8 mouse cellular contexts compared by ENCODE assay signal in genomic region chr16:17069511-17070443, GRCm38 (mm10). TPM values are rescaled to one million over a fixed set of nuclear protein-coding genes. Genes with fewer than 3 reads are reported as not detected.
DNase-seq lines count a peak whose midpoint lies in the region; ATAC-seq and TF ChIP-seq lines count a peak whose summit lies in the region.

Gene Ypel1 (plus strand): TSS chr16:17069696.

- H3K9me3 ChIP-seq in embryonic facial prominence, embryonic 12.5 days, result no peaks in the 10 kb centered on the region
- H3K9me3 ChIP-seq in limb, embryonic 15.5 days, result no peaks in the 10 kb centered on the region
- H3K9me3 ChIP-seq in midbrain, postnatal 0 days (ENCODE audit: low read length), result no peaks in the 10 kb centered on the region

- peak within 1 kb of the TSS; percentile 68 for H3K4me2 ChIP-seq in embryonic facial prominence, embryonic 12.5 days (replicated peaks)
- H3K4me2 ChIP-seq in limb, embryonic 15.5 days, result peak within 1 kb of the TSS; percentile 88
- peak within 1 kb of the TSS; percentile 77 for H3K4me2 ChIP-seq in midbrain, postnatal 0 days (ENCODE audit: low read depth, low read length, poor library complexity, severe bottlenecking)

- H3K27me3 ChIP-seq in embryonic facial prominence, embryonic 12.5 days, result no peaks in the 10 kb centered on the region
- H3K27me3 ChIP-seq in limb, embryonic 15.5 days, result no peaks in the 10 kb centered on the region
- H3K27me3 ChIP-seq in midbrain, postnatal 0 days (ENCODE audit: insufficient read depth, low read length), result no peaks in the 10 kb centered on the region

- peak; percentile 67 for DNase-seq in 3T3-L1 (ENCODE audit: low read depth, low spot score)
- DNase-seq in adrenal gland, postnatal 25 days, result peak; percentile 95
- DNase-seq in heart, adult 8-10 months (ENCODE audit: low spot score), result peak; percentile 79
- DNase-seq in kidney, adult 8-10 months, result peak; percentile 75 to 85
- DNase-seq in midbrain, postnatal 0 days (ENCODE audit: low spot score), result peak; percentile 88
- peak; percentile 55 to 62 for DNase-seq in spleen, postnatal 14 days (ENCODE audit: low spot score in 2 of 2)

- H3K4me1 ChIP-seq in embryonic facial prominence, embryonic 12.5 days, result peaks cover 10% of the 10 kb centered on the region
- peaks cover 10% of the 10 kb centered on the region for H3K4me1 ChIP-seq in limb, embryonic 15.5 days
- H3K4me1 ChIP-seq in midbrain, postnatal 0 days (ENCODE audit: insufficient read depth, low read length), result no peaks in the 10 kb centered on the region

- H3K4me3 ChIP-seq in embryonic facial prominence, embryonic 12.5 days, result peak within 1 kb of the TSS; percentile 73
- peak within 1 kb of the TSS; percentile 80 for H3K4me3 ChIP-seq in limb, embryonic 15.5 days
- H3K4me3 ChIP-seq in midbrain, postnatal 0 days (ENCODE audit: low read depth, low read length), result peak within 1 kb of the TSS; percentile 89

- WGBS in embryonic facial prominence, embryonic 12.5 days, result under 1% methylated on average over 76 of the region's 76 CpGs
- WGBS in limb, embryonic 15.5 days, result under 1% methylated on average over 76 of the region's 76 CpGs
- under 1% methylated on average over 64 of the region's 76 CpGs for WGBS in midbrain, postnatal 0 days

- peak; percentile 94 for ATAC-seq in embryonic facial prominence, embryonic 12.5 days (ENCODE audit: insufficient number of reproducible peaks, insufficient read depth, low FRiP score, low TSS enrichment)
- peak; percentile 91 for ATAC-seq in limb, embryonic 15.5 days (ENCODE audit: insufficient number of reproducible peaks, low FRiP score, low TSS enrichment, low read depth)
- ATAC-seq in midbrain, postnatal 0 days (ENCODE audit: low FRiP score), result peak; percentile 92

- H3K9ac ChIP-seq in embryonic facial prominence, embryonic 12.5 days, result peak within 1 kb of the TSS; percentile 81
- H3K9ac ChIP-seq in limb, embryonic 15.5 days, result peak within 1 kb of the TSS; percentile 69
- H3K9ac ChIP-seq in midbrain, postnatal 0 days (replicated peaks; ENCODE audit: low read length, poor library complexity, severe bottlenecking), result peak within 1 kb of the TSS; percentile 85

- H3K27ac ChIP-seq in embryonic facial prominence, embryonic 12.5 days, result peak within 1 kb of the TSS; percentile 85
- peak within 1 kb of the TSS; percentile 89 for H3K27ac ChIP-seq in limb, embryonic 15.5 days
- H3K27ac ChIP-seq in midbrain, postnatal 0 days (ENCODE audit: low read depth, low read length), result peak within 1 kb of the TSS; percentile 88

- peaks cover 4% of the 10 kb centered on the region for H3K36me3 ChIP-seq in embryonic facial prominence, embryonic 12.5 days
- H3K36me3 ChIP-seq in limb, embryonic 15.5 days, result 0 out of 2 replicates have a peak, but pooled peaks cover 3% of the 10 kb centered on the region
- H3K36me3 ChIP-seq in midbrain, postnatal 0 days (ENCODE audit: insufficient read depth, low read length), result peaks cover 2% of the 10 kb centered on the region; the same call in 1 of the 2 replicates

- TF ChIP-seq CTCF in midbrain, postnatal 0 days (IDR thresholded peaks at IDR 0.05), result peak; percentile 73

RNA-seq across cellular contexts. Expression of gene Ypel1, which starts in this region (rescaled TPM):
- total RNA-seq in adrenal gland, postnatal 25 days (2021), result 10.0 and 11.7 TPM in 2 replicates
- polyA plus RNA-seq in embryonic facial prominence, embryonic 12.5 days (2016; fragmentation: Nextera tagmentation; extraction: Ambion mirVana), result 80.4 and 84.0 TPM in 2 replicates
- total RNA-seq in heart, adult 8-10 months (2022), result 1 to 10 TPM; 1.7 to 3.1 (median 2.1) TPM
- 19.4 and 26.2 TPM in 2 replicates for polyA plus RNA-seq in limb, embryonic 15.5 days (2015; fragmentation: Nextera tagmentation; extraction: Ambion mirVana)
- total RNA-seq in midbrain, postnatal 0 days (2014; rRNA removed), result 63.5 and 71.0 TPM in 2 replicates
- polyA plus RNA-seq in midbrain, postnatal 0 days (2015; fragmentation: Nextera tagmentation; extraction: Ambion mirVana), result 91.9 and 100 TPM in 2 replicates

Comparison
In these comparisons a context has a peak if more than half of its experiments do, and no peak if none do; other contexts are left out.
1. Peak in every context shown above with its lines: DNase-seq, ATAC-seq, H3K4me3 ChIP-seq and H3K27ac ChIP-seq.